Mouse (Mus musculus): ENCODE measurements around the gene Olfr678. TPM values are rescaled to one million over a fixed set of nuclear protein-coding genes. Genes with fewer than 3 reads are reported as not detected.

Gene Olfr678
- polyA plus RNA-seq, 1 experiment from 2014 or later = not detected

Other genes with a start within 250 kb of the Olfr678 start
- gene Usp17lb, start 221.9 kb upstream of the Olfr678 start, polyA plus RNA-seq (2014; fragmentation: Nextera tagmentation; extraction: Ambion mirVana) = not detected in 2 replicates
- not detected in 2 replicates for gene Usp17la, start 207.5 kb upstream of the Olfr678 start, polyA plus RNA-seq (2014; fragmentation: Nextera tagmentation; extraction: Ambion mirVana)
- not detected in 2 replicates for gene Olfr665, start 186.4 kb upstream of the Olfr678 start, polyA plus RNA-seq (2014; fragmentation: Nextera tagmentation; extraction: Ambion mirVana)
- not detected in 2 replicates for gene Olfr666, start 168.5 kb upstream of the Olfr678 start, polyA plus RNA-seq (2014; fragmentation: Nextera tagmentation; extraction: Ambion mirVana)
- gene Olfr667, start 143.0 kb upstream of the Olfr678 start, polyA plus RNA-seq (2014; fragmentation: Nextera tagmentation; extraction: Ambion mirVana) = not detected in 2 replicates
- gene Olfr668, start 136.4 kb upstream of the Olfr678 start, polyA plus RNA-seq (2014; fragmentation: Nextera tagmentation; extraction: Ambion mirVana) = not detected in 2 replicates
- not detected in 2 replicates for gene Olfr669, start 130.2 kb upstream of the Olfr678 start, polyA plus RNA-seq (2014; fragmentation: Nextera tagmentation; extraction: Ambion mirVana)
- gene Olfr670, start 101.9 kb upstream of the Olfr678 start, polyA plus RNA-seq (2014; fragmentation: Nextera tagmentation; extraction: Ambion mirVana) = not detected in 2 replicates
- not detected in 2 replicates for gene Olfr671, start 85.3 kb upstream of the Olfr678 start, polyA plus RNA-seq (2014; fragmentation: Nextera tagmentation; extraction: Ambion mirVana)
- gene Olfr672, start 62.4 kb upstream of the Olfr678 start, polyA plus RNA-seq (2014; fragmentation: Nextera tagmentation; extraction: Ambion mirVana) = not detected in 2 replicates
- not detected in 2 replicates for gene Olfr675, start 36.0 kb upstream of the Olfr678 start, polyA plus RNA-seq (2014; fragmentation: Nextera tagmentation; extraction: Ambion mirVana)
- gene Olfr676, start 31.8 kb upstream of the Olfr678 start, polyA plus RNA-seq (2014; fragmentation: Nextera tagmentation; extraction: Ambion mirVana) = not detected in 2 replicates
- not detected in 2 replicates for gene Olfr677, start 13.1 kb upstream of the Olfr678 start, polyA plus RNA-seq (2014; fragmentation: Nextera tagmentation; extraction: Ambion mirVana)
- not detected in 2 replicates for gene Olfr679, start 16.7 kb downstream of the Olfr678 start, polyA plus RNA-seq (2014; fragmentation: Nextera tagmentation; extraction: Ambion mirVana)
- not detected in 2 replicates for gene Olfr680-ps1, start 28.3 kb downstream of the Olfr678 start, polyA plus RNA-seq (2014; fragmentation: Nextera tagmentation; extraction: Ambion mirVana)
- gene Olfr681, start 52.4 kb downstream of the Olfr678 start, polyA plus RNA-seq (2014; fragmentation: Nextera tagmentation; extraction: Ambion mirVana) = not detected in 2 replicates
- not detected in 2 replicates for gene Olfr683, start 82.5 kb downstream of the Olfr678 start, polyA plus RNA-seq (2014; fragmentation: Nextera tagmentation; extraction: Ambion mirVana)
- gene Olfr684, start 99.2 kb downstream of the Olfr678 start, polyA plus RNA-seq (2014; fragmentation: Nextera tagmentation; extraction: Ambion mirVana) = not detected in 2 replicates
- gene Olfr685, start 121.5 kb downstream of the Olfr678 start, polyA plus RNA-seq (2014; fragmentation: Nextera tagmentation; extraction: Ambion mirVana) = not detected in 2 replicates
- gene Olfr686, start 143.0 kb downstream of the Olfr678 start, polyA plus RNA-seq (2014; fragmentation: Nextera tagmentation; extraction: Ambion mirVana) = not detected in 2 replicates
- not detected in 2 replicates for gene Olfr688, start 223.6 kb downstream of the Olfr678 start, polyA plus RNA-seq (2014; fragmentation: Nextera tagmentation; extraction: Ambion mirVana)
- gene Olfr689, start 246.7 kb downstream of the Olfr678 start, polyA plus RNA-seq (2014; fragmentation: Nextera tagmentation; extraction: Ambion mirVana) = not detected in 2 replicates

Measured in intestine, embryonic 14.5 days (tissue).